Mouse (Mus musculus): Measurements from ENCODE around the gene Wipi2. TPM values are rescaled to one million over a fixed set of nuclear protein-coding genes. Genes with fewer than 3 reads are reported as not detected.

Gene Wipi2
- total RNA-seq, 1 experiment = 62.4 TPM

- Histone ChIP-seq H3K9ac (ENCODE audit: insufficient read depth, low read depth, low read length, poor library complexity, severe bottlenecking) (no peak overlapping the region), H3K4me1 (ENCODE audit: control insufficient read depth in 2 of 2, insufficient read depth in 2 of 2, low read length in 2 of 2, poor library complexity in 1 of 2) (peaks cover 0 to 4% of the 10 kb centered on the region in 2 experiments; a peak in 1 of 4 replicates), H3K4me3 (ENCODE audit: insufficient read depth in 1 of 2, low read depth in 1 of 2, low read length in 2 of 2, poor library complexity in 1 of 2, severe bottlenecking in 1 of 2) (no peak overlapping the region), H3K27ac (ENCODE audit: insufficient read depth, low read depth, low read length, poor library complexity, severe bottlenecking) (no peak overlapping the region), H3K9me3 (ENCODE audit: control insufficient read depth, insufficient read depth, low read depth, low read length) (no peaks in the 10 kb centered on the region), H3K36me3 (ENCODE audit: control insufficient read depth, insufficient read depth, low read length, poor library complexity, severe bottlenecking) (no peaks in the 10 kb centered on the region)
- TF ChIP-seq ZNF384 (IDR thresholded peaks at IDR 0.05; ENCODE audit: low read depth, low read length) (no peak), ZC3H11A (IDR thresholded peaks at IDR 0.05; ENCODE audit: borderline replicate concordance, low read depth, low read length) (no peak), MAFK (IDR thresholded peaks at IDR 0.05; ENCODE audit: insufficient read depth, low read depth, low read length) (no peak), CHD2 (IDR thresholded peaks at IDR 0.05; ENCODE audit: low read depth, low read length) (no peak), HCFC1 (IDR thresholded peaks at IDR 0.05; ENCODE audit: borderline replicate concordance, insufficient read depth, low read length) (no peak)
- DNase-seq (ENCODE audit: low read depth, low spot score) = no peak
- in situ Hi-C loops (cut with MboI; ENCODE audit: low sequenced_read_pairs in 2 of 2, unreplicated experiment in 2 of 2) = no loop called here
Measured at GRCm38 (mm10) chr5:142682529-142682928, 55.0 kb downstream of the Wipi2 start.

- no peak overlapping the region for H3K27ac ChIP-seq (ENCODE audit: insufficient read depth, low read depth, low read length, poor library complexity, severe bottlenecking)
- in situ Hi-C loops (cut with MboI; ENCODE audit: low sequenced_read_pairs in 2 of 2, unreplicated experiment in 2 of 2) = no loop called here
- H3K36me3 ChIP-seq (ENCODE audit: control insufficient read depth, insufficient read depth, low read length, poor library complexity, severe bottlenecking) = no peaks in the 10 kb centered on the region
- no peak overlapping the region for H3K9ac ChIP-seq (ENCODE audit: insufficient read depth, low read depth, low read length, poor library complexity, severe bottlenecking)
- peaks cover 0 to 6% of the 10 kb centered on the region in 2 experiments; a peak in 1 of 4 replicates for H3K4me1 ChIP-seq (ENCODE audit: control insufficient read depth in 2 of 2, insufficient read depth in 2 of 2, low read length in 2 of 2, poor library complexity in 1 of 2)
- H3K4me3 ChIP-seq (ENCODE audit: insufficient read depth in 1 of 2, low read depth in 1 of 2, low read length in 2 of 2, poor library complexity in 1 of 2, severe bottlenecking in 1 of 2) = no peak overlapping the region
- DNase-seq (ENCODE audit: low read depth, low spot score) = no peak
- TF ChIP-seq ZC3H11A (IDR thresholded peaks at IDR 0.05; ENCODE audit: borderline replicate concordance, low read depth, low read length) (no peak), CHD2 (IDR thresholded peaks at IDR 0.05; ENCODE audit: low read depth, low read length) (no peak), MAFK (IDR thresholded peaks at IDR 0.05; ENCODE audit: insufficient read depth, low read depth, low read length) (no peak), HCFC1 (IDR thresholded peaks at IDR 0.05; ENCODE audit: borderline replicate concordance, insufficient read depth, low read length) (no peak), ZNF384 (IDR thresholded peaks at IDR 0.05; ENCODE audit: low read depth, low read length) (no peak)
- no peaks in the 10 kb centered on the region for H3K9me3 ChIP-seq (ENCODE audit: control insufficient read depth, insufficient read depth, low read depth, low read length)
Measured at GRCm38 (mm10) chr5:142688866-142689265, 61.4 kb downstream of the Wipi2 start.

- in situ Hi-C loops (cut with MboI; ENCODE audit: low sequenced_read_pairs in 2 of 2, unreplicated experiment in 2 of 2) = no loop called here
- Histone ChIP-seq H3K4me1 (ENCODE audit: control insufficient read depth in 2 of 2, insufficient read depth in 2 of 2, low read length in 2 of 2, poor library complexity in 1 of 2) (peaks cover 0 to 3% of the 10 kb centered on the region in 2 experiments; a peak in 1 of 4 replicates), H3K4me3 (ENCODE audit: insufficient read depth in 1 of 2, low read depth in 1 of 2, low read length in 2 of 2, poor library complexity in 1 of 2, severe bottlenecking in 1 of 2) (no peak overlapping the region), H3K9me3 (ENCODE audit: control insufficient read depth, insufficient read depth, low read depth, low read length) (no peaks in the 10 kb centered on the region), H3K27ac (ENCODE audit: insufficient read depth, low read depth, low read length, poor library complexity, severe bottlenecking) (no peak overlapping the region), H3K9ac (ENCODE audit: insufficient read depth, low read depth, low read length, poor library complexity, severe bottlenecking) (no peak overlapping the region), H3K36me3 (ENCODE audit: control insufficient read depth, insufficient read depth, low read length, poor library complexity, severe bottlenecking) (no peaks in the 10 kb centered on the region)
- TF ChIP-seq CHD2 (IDR thresholded peaks at IDR 0.05; ENCODE audit: low read depth, low read length) (no peak), ZNF384 (IDR thresholded peaks at IDR 0.05; ENCODE audit: low read depth, low read length) (no peak), HCFC1 (IDR thresholded peaks at IDR 0.05; ENCODE audit: borderline replicate concordance, insufficient read depth, low read length) (no peak), ZC3H11A (IDR thresholded peaks at IDR 0.05; ENCODE audit: borderline replicate concordance, low read depth, low read length) (no peak)
- DNase-seq (ENCODE audit: low read depth, low spot score) = no peak
Measured at GRCm38 (mm10) chr5:142690343-142690742, 62.8 kb downstream of the Wipi2 start.

GRCm38 (mm10) chr5:142692248-142692647, 64.8 kb downstream of the Wipi2 start, which contains the start of gene Slc29a4:
TSS of gene Slc29a4 (plus strand) at chr5:142692512.
- in situ Hi-C loops (cut with MboI; ENCODE audit: low sequenced_read_pairs in 2 of 2, unreplicated experiment in 2 of 2) = no loop called here
- no peak for DNase-seq (ENCODE audit: low read depth, low spot score)
- no peak within 1 kb of the TSS for H3K27ac ChIP-seq (ENCODE audit: insufficient read depth, low read depth, low read length, poor library complexity, severe bottlenecking)
- no peaks in the 10 kb centered on the region for H3K9me3 ChIP-seq (ENCODE audit: control insufficient read depth, insufficient read depth, low read depth, low read length)
- TF ChIP-seq ZC3H11A (IDR thresholded peaks at IDR 0.05; ENCODE audit: borderline replicate concordance, low read depth, low read length) (no peak), CHD2 (IDR thresholded peaks at IDR 0.05; ENCODE audit: low read depth, low read length) (no peak), MAFK (IDR thresholded peaks at IDR 0.05; ENCODE audit: insufficient read depth, low read depth, low read length) (no peak), HCFC1 (IDR thresholded peaks at IDR 0.05; ENCODE audit: borderline replicate concordance, insufficient read depth, low read length) (no peak)
- no peak within 1 kb of the TSS for H3K4me3 ChIP-seq (ENCODE audit: insufficient read depth in 1 of 2, low read depth in 1 of 2, low read length in 2 of 2, poor library complexity in 1 of 2, severe bottlenecking in 1 of 2)
- H3K9ac ChIP-seq (ENCODE audit: insufficient read depth, low read depth, low read length, poor library complexity, severe bottlenecking) = no peak within 1 kb of the TSS
- no peaks in the 10 kb centered on the region for H3K36me3 ChIP-seq (ENCODE audit: control insufficient read depth, insufficient read depth, low read length, poor library complexity, severe bottlenecking)
- peaks cover 2 to 5% of the 10 kb centered on the region in 2 experiments; a peak in 2 of 4 replicates for H3K4me1 ChIP-seq (ENCODE audit: control insufficient read depth in 2 of 2, insufficient read depth in 2 of 2, low read length in 2 of 2, poor library complexity in 1 of 2)
